In genomic region chr3:65217673-65218579, GRCm38 (mm10) we compare ENCODE assay signal across 15 mouse cellular contexts.
DNase-seq lines count a peak whose midpoint lies in the region; ATAC-seq lines count a peak whose summit lies in the region.
"Had no signal": no experiment of that assay in that cellular context is flagged by ENCODE, and none has a peak within 500 bp of the region (broad histone marks: within the 10 kb centered on the region; RNA-seq: fewer than 3 reads in every experiment).

No protein-coding gene starts in this region.

- intact Hi-C loops in gastrocnemius, postnatal 36 days (cut with DNase I) = no loop called here

- no peak for DNase-seq in cerebellum, postnatal 4 days (ENCODE audit: low spot score in 2 of 2)
- peak; percentile 17 to 43 for DNase-seq in layer of hippocampus, postnatal 14 days (ENCODE audit: low spot score in 2 of 2)
- no peak for DNase-seq in layer of hippocampus, postnatal 25 days (ENCODE audit: extremely low spot score in 1 of 2, low spot score in 1 of 2)
- peak; percentile 38 for DNase-seq in cerebellum, adult 8-10 months
- peak; percentile 42 to 45 for DNase-seq in cerebellum, postnatal 36 days
- no peak for DNase-seq in gastrocnemius, postnatal 36 days
- DNase-seq in Muller cell, postnatal 12 days (ENCODE audit: inconsistent ontology term) = no peak
- DNase-seq: adrenal gland, postnatal 10 days; gastrocnemius, postnatal 25 days; kidney, adult 2 months; kidney, postnatal 10 days; lung, postnatal 10 days; right cerebral cortex, postnatal 4 days; thymus, postnatal 25 days had no signal

- ATAC-seq in cerebellum, adult (ENCODE audit: insufficient number of reproducible peaks, low FRiP score, low TSS enrichment) = peak; percentile 75

Comparison
In these comparisons a context has a peak if more than half of its experiments do, and no peak if none do; other contexts are left out.
1. DNase-seq: peak in layer of hippocampus, postnatal 14 days (2 of 2), cerebellum, adult 8-10 months (single experiment) and cerebellum, postnatal 36 days (2 of 2); none in cerebellum, postnatal 4 days (0 of 2), layer of hippocampus, postnatal 25 days (0 of 2), gastrocnemius, postnatal 36 days (0 of 2) and Muller cell, postnatal 12 days (single experiment).